Mouse (Mus musculus) spleen, adult 2 months (tissue): ENCODE data around the gene Tmie. TPM values are rescaled to one million over a fixed set of nuclear protein-coding genes. Genes with fewer than 3 reads are reported as not detected.
A peak's percentile ranks its signal among the peaks of the same experiment; 100 is the strongest.

ENCODE experiments used
- DNase-seq, 2 experiments: peaks; one replicate each; pipeline versions ENCODE4 v3.0.0 to v3.0.0-alpha.2; 2012 to 2021; ENCODE audit warnings: low spot score in 2 of 2, low read depth in 1 of 2
- H3K27ac ChIP-seq: fragments of 200-500 bp; 2 replicates; pipeline ENCODE4 v1.5.1; 2012; ENCODE audit warnings: low read length, inconsistent platforms; ENCODE audit not compliant: insufficient read depth
- H3K27me3 ChIP-seq: fragments of 200-500 bp; 2 replicates; pipeline ENCODE4 v1.6.1; 2012; ENCODE audit warnings: mild to moderate bottlenecking, moderate library complexity, low read length, inconsistent platforms; ENCODE audit not compliant: control insufficient read depth, insufficient read depth
- H3K36me3 ChIP-seq: fragments of 200-500 bp; 2 replicates; pipeline ENCODE4 v1.6.1; 2012; ENCODE audit warnings: mild to moderate bottlenecking, low read length, inconsistent platforms; ENCODE audit not compliant: control insufficient read depth, insufficient read depth
- H3K4me1 ChIP-seq: fragments of 200-500 bp; 2 replicates; pipeline ENCODE4 v1.6.1; 2011; ENCODE audit warnings: inconsistent platforms; ENCODE audit not compliant: control insufficient read depth, insufficient read depth, insufficient read length
- H3K4me3 ChIP-seq: fragments of 200-500 bp; 2 replicates; pipeline ENCODE4 v1.5.1; 2011; ENCODE audit warnings: mild to moderate bottlenecking, inconsistent platforms; ENCODE audit not compliant: insufficient read depth, insufficient read length; ENCODE audit errors: extremely low read depth
- CTCF ChIP-seq: fragments of 200-500 bp; IDR thresholded peaks from 2 replicates; pipeline ENCODE4 v1.5.1; 2011; ENCODE audit warnings: mild to moderate bottlenecking, inconsistent platforms; ENCODE audit not compliant: insufficient read depth, insufficient read length, insufficient replicate concordance; ENCODE audit errors: extremely low read depth
- POLR2A ChIP-seq: fragments of 200-500 bp; IDR thresholded peaks from 2 replicates; pipeline ENCODE4 v1.6.1; 2011; ENCODE audit warnings: low read depth, low read length, inconsistent platforms
- WGBS: fragments of 180-500 bp; shearing (Covaris S2); methylation state at CpG from one replicate; pipeline ENCODE4 v1.1.7; 2018; 5-methylcytosine and 5-hydroxymethylcytosine counted together
- polyA plus RNA-seq: library from polyadenylated mRNA; depleted of rRNA; stranded (reverse); fragments of >200 nt; gene quantifications from 2 replicates; pipeline ENCODE4 v1.2.3, GENCODE M21; 2012

Tmie gene
- polyA plus RNA-seq, 1 experiment: 3.0 TPM

DNA sequence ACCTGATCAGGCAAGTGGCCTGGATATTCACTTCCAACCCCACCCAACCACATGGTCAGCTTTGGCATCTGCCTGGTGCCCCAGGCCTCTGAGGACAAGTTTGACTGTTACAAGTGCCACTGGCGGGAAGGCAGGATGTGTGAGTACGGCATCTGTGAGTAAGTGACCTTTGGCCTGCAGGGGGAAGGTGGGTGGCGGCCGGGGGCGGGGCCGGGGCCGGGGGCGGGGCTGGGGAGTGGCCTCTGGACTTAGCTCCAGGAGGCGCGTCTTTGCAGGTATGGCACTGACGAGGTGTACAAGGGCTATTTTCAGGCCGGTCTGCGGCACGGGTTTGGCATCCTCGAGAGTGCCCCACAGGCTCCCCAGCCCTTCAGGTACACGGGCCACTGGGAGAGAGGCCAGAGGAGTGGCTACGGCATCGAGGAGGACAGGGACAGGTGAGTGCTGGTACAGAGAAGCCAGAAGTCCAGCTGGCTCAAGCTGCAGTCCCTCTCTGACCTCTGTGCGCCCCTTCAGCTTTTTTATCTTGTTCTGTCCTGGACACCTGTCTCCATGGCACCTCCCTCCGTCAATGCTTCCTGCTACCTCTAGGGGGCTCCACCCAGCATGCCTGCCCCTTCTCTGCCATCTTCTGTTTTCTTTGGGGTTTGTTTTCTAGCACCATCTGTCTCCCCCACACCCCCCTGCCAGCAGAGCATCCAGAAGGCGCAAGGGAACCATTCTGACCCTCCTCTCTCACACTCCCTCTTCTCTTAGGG lies 10.3 kb upstream of the Tmie start:
- Histone ChIP-seq H3K4me1 (no peaks in the 10 kb centered on the region; the same call in 1 of the 2 replicates), H3K4me3 (no peak overlapping the region), H3K27ac (no peak overlapping the region), H3K36me3 (no peaks in the 10 kb centered on the region), H3K27me3 (no peaks in the 10 kb centered on the region)
- no peak for DNase-seq
- WGBS: 68% methylated on average over 21 of the region's 21 CpGs
- no peak for TF ChIP-seq CTCF

DNA sequence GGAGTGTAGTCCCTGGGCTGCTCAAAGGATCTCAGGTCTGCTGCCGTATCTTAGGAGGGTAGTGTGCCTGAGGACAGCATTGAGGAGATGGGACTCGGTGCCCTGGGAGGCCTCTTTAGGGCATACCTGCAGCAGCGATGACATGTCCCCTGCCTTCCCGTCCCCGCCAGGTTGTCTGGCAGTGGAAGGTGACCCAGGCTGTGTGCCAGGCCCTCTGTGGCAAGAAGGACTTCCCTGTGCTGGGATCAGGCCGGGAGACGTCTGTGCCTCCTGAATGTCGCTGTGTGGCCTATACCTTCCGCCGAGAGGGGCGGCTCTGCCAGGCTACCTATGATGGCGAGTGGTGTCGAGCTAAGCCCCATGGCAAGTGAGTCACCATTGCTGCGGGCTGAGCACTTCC lies 9.0 kb upstream of the Tmie start:
- Histone ChIP-seq H3K4me3 (no peak overlapping the region), H3K27ac (no peak overlapping the region), H3K36me3 (no peaks in the 10 kb centered on the region), H3K27me3 (no peaks in the 10 kb centered on the region), H3K4me1 (no peaks in the 10 kb centered on the region; the same call in 1 of the 2 replicates)
- no peak for DNase-seq
- 94% methylated on average over 14 of the region's 14 CpGs for WGBS
- TF ChIP-seq POLR2A: no peak
- no peak for TF ChIP-seq CTCF

DNA sequence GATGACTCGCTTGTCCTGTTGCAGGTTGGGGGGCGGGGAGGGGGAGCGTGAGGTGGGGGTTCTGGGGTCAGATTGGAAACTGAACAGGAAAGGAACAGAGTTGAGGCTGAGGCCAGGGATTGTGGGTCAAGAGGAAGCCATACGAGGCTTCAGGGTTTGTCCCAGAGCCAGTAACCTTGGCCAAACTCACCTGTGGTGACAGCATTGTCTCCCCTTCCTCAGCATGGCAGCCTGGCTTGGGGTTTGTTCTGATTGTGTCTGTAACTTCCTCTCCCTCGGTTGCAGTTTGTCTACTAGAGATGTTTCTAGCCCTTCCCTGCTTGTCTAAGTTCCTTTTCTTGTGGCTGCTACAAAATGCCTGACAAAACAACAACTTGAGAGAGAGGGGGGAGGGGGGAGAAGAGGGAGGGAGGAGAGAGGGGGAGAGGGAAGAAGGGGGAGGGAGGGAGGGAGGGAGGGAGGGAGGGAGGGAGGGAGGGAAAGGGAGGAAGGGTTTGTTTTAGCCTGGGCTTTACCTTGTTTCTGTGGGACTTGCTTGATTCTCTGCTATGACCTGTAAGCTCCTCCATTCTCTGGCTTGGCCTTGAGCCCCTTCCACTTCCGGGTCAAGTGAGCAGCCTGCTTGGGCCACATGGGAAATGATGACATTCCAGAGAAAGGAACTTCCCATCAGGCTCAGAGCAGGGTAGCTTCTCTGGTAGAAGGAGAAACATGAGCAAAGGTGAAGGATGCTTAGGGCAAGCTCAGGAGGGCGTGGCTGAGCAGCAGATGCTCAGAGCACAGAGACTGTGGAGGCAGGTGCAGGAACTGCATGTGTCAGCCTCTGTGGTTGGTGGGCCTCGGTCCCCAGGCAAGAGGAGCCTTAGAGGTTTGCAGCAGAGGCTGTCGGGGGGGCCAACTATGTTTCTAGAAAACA lies 7.7 kb upstream of the Tmie start:
- peak overlapping the region; percentile 27 for H3K27ac ChIP-seq
- no peak for DNase-seq
- H3K4me1 ChIP-seq: no peaks in the 10 kb centered on the region; the same call in 1 of the 2 replicates
- no peaks in the 10 kb centered on the region for H3K27me3 ChIP-seq
- no peak overlapping the region for H3K4me3 ChIP-seq
- H3K36me3 ChIP-seq: no peaks in the 10 kb centered on the region
- 48% methylated on average over 9 of the region's 9 CpGs for WGBS
- no peak for TF ChIP-seq CTCF
- no peak for TF ChIP-seq POLR2A

DNA sequence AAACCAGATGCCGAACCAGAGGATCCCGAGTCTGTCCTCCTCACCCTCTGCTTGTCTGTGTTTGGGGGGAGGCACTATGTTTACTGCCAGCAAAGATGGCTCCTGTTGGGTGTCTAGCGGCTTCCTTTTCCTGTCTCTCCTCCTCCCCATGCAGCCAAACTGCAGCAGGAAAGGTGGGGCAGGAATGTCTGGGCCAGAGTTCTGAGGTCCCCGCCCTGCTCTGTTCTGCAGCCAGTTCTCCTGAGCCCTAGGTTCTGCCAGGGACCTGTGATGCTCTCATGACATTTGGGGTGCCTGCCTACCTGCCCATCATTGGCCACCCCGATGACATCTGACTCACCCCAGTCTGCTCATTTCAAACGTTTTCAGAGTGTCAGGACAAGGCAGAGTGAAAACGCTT lies 2.0 kb upstream of the Tmie start:
- 67% methylated on average over 7 of the region's 7 CpGs for whole genome bisulfite sequencing
- no peaks in the 10 kb centered on the region; the same call in 1 of the 2 replicates for H3K4me1 ChIP-seq
- H3K36me3 ChIP-seq: no peaks in the 10 kb centered on the region
- DNase-seq: no peak
- H3K27ac ChIP-seq: peak overlapping the region; percentile 86
- H3K27me3 ChIP-seq: no peaks in the 10 kb centered on the region; the same call in 1 of the 2 replicates
- TF ChIP-seq CTCF (no peak), POLR2A (no peak)
- peak overlapping the region; percentile 72; the same call in 1 of the 2 replicates for H3K4me3 ChIP-seq

DNA sequence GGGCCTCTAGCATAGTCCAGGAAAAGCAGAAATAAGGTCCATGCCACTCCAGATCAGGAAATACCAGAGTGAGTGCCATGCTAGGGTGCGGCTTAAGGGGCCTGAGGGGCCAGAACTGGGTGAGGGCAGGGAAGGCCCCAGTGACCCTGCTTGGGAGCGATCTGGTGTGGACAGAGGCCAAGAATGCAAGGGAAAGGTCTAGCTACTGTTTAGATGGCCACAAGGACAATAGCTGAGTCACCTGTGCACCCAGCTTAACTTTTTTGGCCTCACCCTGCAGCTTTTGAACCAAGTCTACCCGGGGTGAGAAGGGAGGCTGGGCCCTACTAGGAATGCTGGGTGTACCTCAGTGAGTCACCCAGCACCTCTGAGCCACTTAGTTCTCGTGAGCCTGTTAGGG lies 859 bp upstream of the Tmie start:
- Histone ChIP-seq H3K36me3 (no peaks in the 10 kb centered on the region), H3K4me3 (peak overlapping the region; percentile 72), H3K27me3 (no peaks in the 10 kb centered on the region; the same call in 1 of the 2 replicates), H3K4me1 (no peaks in the 10 kb centered on the region; the same call in 1 of the 2 replicates), H3K27ac (peak overlapping the region; percentile 86)
- DNase-seq: no peak
- WGBS: 64% methylated on average over 4 of the region's 4 CpGs
- TF ChIP-seq POLR2A (no peak), CTCF (no peak)

DNA sequence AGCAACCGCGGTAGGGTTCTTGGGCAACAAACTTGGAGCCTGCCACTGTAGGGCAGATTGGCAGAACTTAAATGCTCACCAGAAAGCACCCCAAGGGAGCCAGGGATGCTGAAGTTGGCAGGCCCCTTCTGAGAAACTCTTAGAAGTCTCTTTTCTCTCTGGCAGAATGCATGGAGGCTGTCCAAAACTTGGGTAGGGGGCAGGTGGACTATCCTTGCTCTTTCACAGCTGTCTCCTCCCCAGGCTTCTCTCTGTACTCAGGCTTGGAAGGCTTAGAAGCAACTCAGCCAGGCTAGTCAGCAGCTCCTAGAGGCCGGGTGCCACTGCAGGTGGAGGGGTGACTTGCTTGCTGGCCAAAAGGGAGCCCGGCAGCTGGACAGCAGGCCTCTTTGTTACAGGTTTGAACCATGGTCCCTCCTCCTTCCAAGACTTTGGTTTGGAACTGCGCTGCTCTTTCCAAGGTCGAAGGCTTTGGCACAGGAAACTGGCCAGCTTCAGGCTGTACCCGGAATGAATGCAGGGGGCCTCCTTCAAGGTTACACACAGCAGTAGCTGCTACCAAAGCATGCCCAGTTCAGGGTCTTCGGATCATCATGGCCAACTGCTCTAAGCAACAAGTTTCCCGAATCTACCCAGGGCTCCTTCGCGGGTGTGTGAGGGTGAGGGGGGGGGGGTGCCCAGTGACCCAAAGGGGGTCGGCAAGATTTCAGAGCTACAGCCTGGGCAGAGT lies 557 bp downstream of the Tmie start, which contains the start of gene Als2cl:
Als2cl (plus strand) TSS at position 680 of the 730 bp plus-strand sequence.
- H3K27ac ChIP-seq: peak within 1 kb of the TSS; percentile 86
- 32% methylated on average over 12 of the region's 12 CpGs for WGBS
- no peak for DNase-seq

More for the DNA sequence above, 557 bp downstream of the Tmie start, which contains the start of gene Als2cl:
- H3K36me3 ChIP-seq: no peaks in the 10 kb centered on the region
- H3K27me3 ChIP-seq: no peaks in the 10 kb centered on the region; the same call in 1 of the 2 replicates
- peak within 1 kb of the TSS; percentile 72 for H3K4me3 ChIP-seq
- TF ChIP-seq POLR2A: no peak
- no peak for TF ChIP-seq CTCF
- no peaks in the 10 kb centered on the region; the same call in 1 of the 2 replicates for H3K4me1 ChIP-seq
